Mouse (Mus musculus): Measurements from ENCODE around the gene Ptpn14. TPM values are rescaled to one million over a fixed set of nuclear protein-coding genes. Genes with fewer than 3 reads are reported as not detected.

The Ptpn14 gene
- polyA plus RNA-seq, 1 experiment: 17.8 TPM

- no peak overlapping the region for H3K4me3 ChIP-seq (ENCODE audit: control insufficient read depth, insufficient read depth, low read length)
- 36% methylated on average over 10 of the region's 10 CpGs for WGBS
- no peaks in the 10 kb centered on the region for H3K36me3 ChIP-seq (ENCODE audit: control insufficient read depth, insufficient read depth, low read length)
- DNase-seq: peak; percentile 66
- H3K27me3 ChIP-seq (ENCODE audit: control insufficient read depth, insufficient read depth, low read length): no peaks in the 10 kb centered on the region
- peaks cover 65% of the 10 kb centered on the region for H3K4me1 ChIP-seq (replicated peaks; ENCODE audit: control insufficient read depth, insufficient read depth, low read length)
- TF ChIP-seq POLR2A (IDR thresholded peaks at IDR 0.05; ENCODE audit: control insufficient read depth, extremely low read depth, insufficient read depth, low read length, poor library complexity): no peak
- no peak for TF ChIP-seq CTCF (IDR thresholded peaks at IDR 0.05; ENCODE audit: borderline replicate concordance, control insufficient read depth, extremely low read depth, insufficient read depth, low read length, poor library complexity)
- H3K27ac ChIP-seq (ENCODE audit: control insufficient read depth, insufficient read depth, low read length): peak overlapping the region; percentile 92
Observed at GRCm38 (mm10) chr1:189781721-189782345, 53.8 kb downstream of the Ptpn14 start.

GRCm38 (mm10) chr1:189782709-189783108, 54.6 kb downstream of the Ptpn14 start:
- Histone ChIP-seq H3K4me1 (replicated peaks; ENCODE audit: control insufficient read depth, insufficient read depth, low read length) (peaks cover 73% of the 10 kb centered on the region), H3K4me3 (ENCODE audit: control insufficient read depth, insufficient read depth, low read length) (no peak overlapping the region), H3K27me3 (ENCODE audit: control insufficient read depth, insufficient read depth, low read length) (no peaks in the 10 kb centered on the region), H3K27ac (ENCODE audit: control insufficient read depth, insufficient read depth, low read length) (peak overlapping the region; percentile 49; the same call in 1 of the 2 replicates), H3K36me3 (ENCODE audit: control insufficient read depth, insufficient read depth, low read length) (no peaks in the 10 kb centered on the region)
- DNase-seq: no peak
- WGBS: 84% methylated on average over 6 of the region's 6 CpGs
- TF ChIP-seq POLR2A (IDR thresholded peaks at IDR 0.05; ENCODE audit: control insufficient read depth, extremely low read depth, insufficient read depth, low read length, poor library complexity) (no peak), CTCF (IDR thresholded peaks at IDR 0.05; ENCODE audit: borderline replicate concordance, control insufficient read depth, extremely low read depth, insufficient read depth, low read length, poor library complexity) (no peak)

- TF ChIP-seq CTCF (IDR thresholded peaks at IDR 0.05; ENCODE audit: borderline replicate concordance, control insufficient read depth, extremely low read depth, insufficient read depth, low read length, poor library complexity): no peak
- TF ChIP-seq POLR2A (IDR thresholded peaks at IDR 0.05; ENCODE audit: control insufficient read depth, extremely low read depth, insufficient read depth, low read length, poor library complexity): no peak
- Histone ChIP-seq H3K27ac (ENCODE audit: control insufficient read depth, insufficient read depth, low read length) (peak overlapping the region; percentile 5; the same call in 1 of the 2 replicates), H3K27me3 (ENCODE audit: control insufficient read depth, insufficient read depth, low read length) (no peaks in the 10 kb centered on the region), H3K4me3 (ENCODE audit: control insufficient read depth, insufficient read depth, low read length) (no peak overlapping the region), H3K36me3 (ENCODE audit: control insufficient read depth, insufficient read depth, low read length) (no peaks in the 10 kb centered on the region), H3K4me1 (replicated peaks; ENCODE audit: control insufficient read depth, insufficient read depth, low read length) (peaks cover 68% of the 10 kb centered on the region)
- 72% methylated on average over 7 of the region's 7 CpGs for WGBS
- DNase-seq: peak; percentile 10
Observed at GRCm38 (mm10) chr1:189784503-189784902, 56.4 kb downstream of the Ptpn14 start.

GRCm38 (mm10) chr1:189786707-189787485, 58.8 kb downstream of the Ptpn14 start:
- H3K27ac ChIP-seq (ENCODE audit: control insufficient read depth, insufficient read depth, low read length): no peak overlapping the region
- peaks cover 69% of the 10 kb centered on the region for H3K4me1 ChIP-seq (replicated peaks; ENCODE audit: control insufficient read depth, insufficient read depth, low read length)
- no peak for DNase-seq
- no peaks in the 10 kb centered on the region for H3K36me3 ChIP-seq (ENCODE audit: control insufficient read depth, insufficient read depth, low read length)
- no peaks in the 10 kb centered on the region for H3K27me3 ChIP-seq (ENCODE audit: control insufficient read depth, insufficient read depth, low read length)
- H3K4me3 ChIP-seq (ENCODE audit: control insufficient read depth, insufficient read depth, low read length): no peak overlapping the region
- TF ChIP-seq POLR2A (IDR thresholded peaks at IDR 0.05; ENCODE audit: control insufficient read depth, extremely low read depth, insufficient read depth, low read length, poor library complexity) (no peak), CTCF (IDR thresholded peaks at IDR 0.05; ENCODE audit: borderline replicate concordance, control insufficient read depth, extremely low read depth, insufficient read depth, low read length, poor library complexity) (no peak)
- 92% methylated on average over 26 of the region's 26 CpGs for WGBS

GRCm38 (mm10) chr1:189789545-189789944, 61.5 kb downstream of the Ptpn14 start:
- Histone ChIP-seq H3K4me3 (ENCODE audit: control insufficient read depth, insufficient read depth, low read length) (no peak overlapping the region), H3K27me3 (ENCODE audit: control insufficient read depth, insufficient read depth, low read length) (no peaks in the 10 kb centered on the region), H3K4me1 (replicated peaks; ENCODE audit: control insufficient read depth, insufficient read depth, low read length) (peaks cover 65% of the 10 kb centered on the region), H3K27ac (ENCODE audit: control insufficient read depth, insufficient read depth, low read length) (no peak overlapping the region), H3K36me3 (ENCODE audit: control insufficient read depth, insufficient read depth, low read length) (no peaks in the 10 kb centered on the region)
- no peak for TF ChIP-seq POLR2A (IDR thresholded peaks at IDR 0.05; ENCODE audit: control insufficient read depth, extremely low read depth, insufficient read depth, low read length, poor library complexity)
- TF ChIP-seq CTCF (IDR thresholded peaks at IDR 0.05; ENCODE audit: borderline replicate concordance, control insufficient read depth, extremely low read depth, insufficient read depth, low read length, poor library complexity): no peak
- DNase-seq: no peak
- WGBS: 93% methylated on average over 6 of the region's 6 CpGs

- WGBS: 88% methylated on average over 7 of the region's 7 CpGs
- Histone ChIP-seq H3K27me3 (ENCODE audit: control insufficient read depth, insufficient read depth, low read length) (no peaks in the 10 kb centered on the region), H3K27ac (ENCODE audit: control insufficient read depth, insufficient read depth, low read length) (no peak overlapping the region), H3K36me3 (ENCODE audit: control insufficient read depth, insufficient read depth, low read length) (no peaks in the 10 kb centered on the region), H3K4me3 (ENCODE audit: control insufficient read depth, insufficient read depth, low read length) (no peak overlapping the region), H3K4me1 (replicated peaks; ENCODE audit: control insufficient read depth, insufficient read depth, low read length) (peaks cover 68% of the 10 kb centered on the region)
- no peak for DNase-seq
- TF ChIP-seq CTCF (IDR thresholded peaks at IDR 0.05; ENCODE audit: borderline replicate concordance, control insufficient read depth, extremely low read depth, insufficient read depth, low read length, poor library complexity) (no peak), POLR2A (IDR thresholded peaks at IDR 0.05; ENCODE audit: control insufficient read depth, extremely low read depth, insufficient read depth, low read length, poor library complexity) (no peak)
Observed at GRCm38 (mm10) chr1:189790666-189791065, 62.6 kb downstream of the Ptpn14 start.

All from thymus, adult 2 months (tissue).